Mouse (Mus musculus): ENCODE measurements around the gene Aff1. TPM values are rescaled to one million over a fixed set of nuclear protein-coding genes. Genes with fewer than 3 reads are reported as not detected.

Aff1 gene
- total and polyA plus RNA-seq, 2 experiments = 4.1 to 6.5 TPM

DNA sequence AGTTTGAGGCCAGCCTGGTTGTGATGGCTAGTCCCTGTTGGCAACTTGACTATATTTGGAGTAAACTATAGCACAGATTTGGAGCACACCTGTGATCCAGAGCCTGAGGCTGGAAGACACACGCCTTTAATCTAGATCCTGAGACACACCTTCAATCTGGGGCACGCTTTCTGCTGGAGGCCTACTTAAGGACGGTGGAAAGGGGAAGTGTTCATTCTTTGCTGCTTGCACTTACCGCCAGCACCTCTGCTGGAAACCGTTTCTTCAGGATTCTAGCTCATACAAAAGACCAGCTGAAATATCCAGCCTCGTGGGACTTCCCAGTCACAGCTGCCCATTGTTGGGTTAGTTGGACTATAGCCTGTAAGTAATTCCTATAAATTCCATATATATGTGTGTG, 10.4 kb downstream of the Aff1 start:
- Histone ChIP-seq H3K79me2 (ENCODE audit: control insufficient read depth, insufficient read depth, low read length) (peaks cover 7% of the 10 kb centered on the region; the same call in 1 of the 2 replicates), H3K27me3 (ENCODE audit: control insufficient read depth, insufficient read depth, low read length) (no peaks in the 10 kb centered on the region), H3K9ac (ENCODE audit: low read depth, low read length) (no peak overlapping the region), H3K4me3 (ENCODE audit: insufficient read depth, low read depth, low read length) (no peak overlapping the region), H3K36me3 (ENCODE audit: control insufficient read depth, insufficient read depth, low read length) (no peaks in the 10 kb centered on the region), H3K4me1 (ENCODE audit: control insufficient read depth, insufficient read depth, low read length) (no peaks in the 10 kb centered on the region), H3K27ac (replicated peaks; ENCODE audit: insufficient read depth, low read depth, low read length) (no peak overlapping the region)
- WGBS = 88% methylated on average over 6 of the region's 6 CpGs
- no peak for TF ChIP-seq POLR2A (IDR thresholded peaks at IDR 0.05; ENCODE audit: extremely low read depth, insufficient read depth, low read length)
- TF ChIP-seq CTCF (IDR thresholded peaks at IDR 0.05; ENCODE audit: low read depth, low read length) = no peak
- DNase-seq (ENCODE audit: extremely low read depth, low read depth, low spot score) = no peak

DNA sequence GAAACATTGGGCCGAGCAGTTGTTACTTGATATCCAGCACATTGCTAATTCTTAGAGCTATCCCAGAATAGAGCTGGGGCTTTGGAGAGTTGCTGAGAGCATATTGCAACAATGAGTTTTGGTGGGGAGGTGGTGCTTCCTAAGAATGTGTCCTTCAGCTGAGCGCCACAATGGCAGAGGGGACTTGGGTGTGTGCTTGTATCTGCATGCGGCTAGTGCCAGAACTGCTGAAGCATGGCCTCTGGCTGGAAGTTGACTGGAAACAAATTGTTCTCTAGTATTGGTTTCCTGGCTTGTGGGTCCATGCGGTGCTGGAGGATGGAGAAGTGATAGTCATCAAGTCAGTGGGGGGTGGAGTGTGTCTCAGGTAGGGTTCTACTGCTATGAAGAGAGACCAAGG, 13.2 kb downstream of the Aff1 start:
- Histone ChIP-seq H3K4me1 (ENCODE audit: control insufficient read depth, insufficient read depth, low read length) (no peaks in the 10 kb centered on the region), H3K27me3 (ENCODE audit: control insufficient read depth, insufficient read depth, low read length) (no peaks in the 10 kb centered on the region), H3K4me3 (ENCODE audit: insufficient read depth, low read depth, low read length) (no peak overlapping the region), H3K27ac (replicated peaks; ENCODE audit: insufficient read depth, low read depth, low read length) (no peak overlapping the region), H3K79me2 (ENCODE audit: control insufficient read depth, insufficient read depth, low read length) (peaks cover 7% of the 10 kb centered on the region; the same call in 1 of the 2 replicates), H3K36me3 (ENCODE audit: control insufficient read depth, insufficient read depth, low read length) (no peaks in the 10 kb centered on the region), H3K9ac (ENCODE audit: low read depth, low read length) (no peak overlapping the region)
- TF ChIP-seq CTCF (IDR thresholded peaks at IDR 0.05; ENCODE audit: low read depth, low read length) = no peak
- no peak for TF ChIP-seq POLR2A (IDR thresholded peaks at IDR 0.05; ENCODE audit: extremely low read depth, insufficient read depth, low read length)
- 95% methylated on average over 4 of the region's 4 CpGs for WGBS
- DNase-seq (ENCODE audit: extremely low read depth, low read depth, low spot score) = no peak

DNA sequence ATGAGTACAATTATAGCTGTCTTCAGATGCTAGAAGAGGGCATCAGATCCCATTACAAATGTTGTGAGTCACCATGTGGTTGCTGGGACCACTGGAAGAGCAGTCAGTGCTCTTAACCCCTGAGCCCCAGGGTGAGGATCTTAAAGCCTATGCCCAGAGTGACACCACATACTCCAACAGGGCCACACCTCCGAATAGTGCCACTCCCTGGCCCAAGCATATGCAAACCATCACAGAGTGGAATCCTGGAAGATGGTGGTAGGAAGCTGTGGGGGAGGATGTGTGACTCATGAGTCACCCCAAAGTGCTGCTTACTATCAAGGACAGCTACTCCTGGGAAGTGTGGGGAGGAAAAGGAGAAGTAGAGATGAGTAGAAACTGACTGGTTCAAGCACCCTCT, 13.7 kb downstream of the Aff1 start:
- Histone ChIP-seq H3K27ac (replicated peaks; ENCODE audit: insufficient read depth, low read depth, low read length) (no peak overlapping the region), H3K36me3 (ENCODE audit: control insufficient read depth, insufficient read depth, low read length) (no peaks in the 10 kb centered on the region), H3K27me3 (ENCODE audit: control insufficient read depth, insufficient read depth, low read length) (no peaks in the 10 kb centered on the region), H3K4me3 (ENCODE audit: insufficient read depth, low read depth, low read length) (no peak overlapping the region), H3K4me1 (ENCODE audit: control insufficient read depth, insufficient read depth, low read length) (no peaks in the 10 kb centered on the region), H3K79me2 (ENCODE audit: control insufficient read depth, insufficient read depth, low read length) (peaks cover 4% of the 10 kb centered on the region; the same call in 1 of the 2 replicates), H3K9ac (ENCODE audit: low read depth, low read length) (no peak overlapping the region)
- DNase-seq (ENCODE audit: extremely low read depth, low read depth, low spot score) = no peak
- 86% methylated on average over 1 of the region's 1 CpGs for WGBS
- TF ChIP-seq CTCF (IDR thresholded peaks at IDR 0.05; ENCODE audit: low read depth, low read length) (no peak), POLR2A (IDR thresholded peaks at IDR 0.05; ENCODE audit: extremely low read depth, insufficient read depth, low read length) (no peak)

GRCm38 (mm10) chr5:103709044-103709443, 16.9 kb downstream of the Aff1 start:
- 97% methylated on average over 3 of the region's 3 CpGs for WGBS
- H3K27ac ChIP-seq (replicated peaks; ENCODE audit: insufficient read depth, low read depth, low read length) = no peak overlapping the region
- no peaks in the 10 kb centered on the region for H3K36me3 ChIP-seq (ENCODE audit: control insufficient read depth, insufficient read depth, low read length)

GRCm38 (mm10) chr5:103711886-103712285, 19.7 kb downstream of the Aff1 start:
- no peaks in the 10 kb centered on the region for H3K27me3 ChIP-seq (ENCODE audit: control insufficient read depth, insufficient read depth, low read length)
- H3K79me2 ChIP-seq (ENCODE audit: control insufficient read depth, insufficient read depth, low read length) = 0 out of 2 replicates have a peak, but pooled peaks cover 3% of the 10 kb centered on the region
- H3K4me1 ChIP-seq (ENCODE audit: control insufficient read depth, insufficient read depth, low read length) = no peaks in the 10 kb centered on the region
- no peaks in the 10 kb centered on the region for H3K36me3 ChIP-seq (ENCODE audit: control insufficient read depth, insufficient read depth, low read length)
- no peak for DNase-seq (ENCODE audit: extremely low read depth, low read depth, low spot score)
- H3K27ac ChIP-seq (replicated peaks; ENCODE audit: insufficient read depth, low read depth, low read length) = no peak overlapping the region
- no peak for TF ChIP-seq POLR2A (IDR thresholded peaks at IDR 0.05; ENCODE audit: extremely low read depth, insufficient read depth, low read length)
- no peak for TF ChIP-seq CTCF (IDR thresholded peaks at IDR 0.05; ENCODE audit: low read depth, low read length)
- no peak overlapping the region for H3K4me3 ChIP-seq (ENCODE audit: insufficient read depth, low read depth, low read length)
- no peak overlapping the region for H3K9ac ChIP-seq (ENCODE audit: low read depth, low read length)
- WGBS = 35% methylated on average over 2 of the region's 2 CpGs

More at GRCm38 (mm10) chr5:103709044-103709443, 16.9 kb downstream of the Aff1 start:
- TF ChIP-seq POLR2A (IDR thresholded peaks at IDR 0.05; ENCODE audit: extremely low read depth, insufficient read depth, low read length) = no peak
- TF ChIP-seq CTCF (IDR thresholded peaks at IDR 0.05; ENCODE audit: low read depth, low read length) = no peak
- H3K27me3 ChIP-seq (ENCODE audit: control insufficient read depth, insufficient read depth, low read length) = no peaks in the 10 kb centered on the region
- peaks cover 8% of the 10 kb centered on the region; the same call in 1 of the 2 replicates for H3K79me2 ChIP-seq (ENCODE audit: control insufficient read depth, insufficient read depth, low read length)
- DNase-seq (ENCODE audit: extremely low read depth, low read depth, low spot score) = no peak
- H3K4me1 ChIP-seq (ENCODE audit: control insufficient read depth, insufficient read depth, low read length) = no peaks in the 10 kb centered on the region
- H3K4me3 ChIP-seq (ENCODE audit: insufficient read depth, low read depth, low read length) = no peak overlapping the region
- H3K9ac ChIP-seq (ENCODE audit: low read depth, low read length) = no peak overlapping the region

GRCm38 (mm10) chr5:103713422-103713821, 21.2 kb downstream of the Aff1 start:
- TF ChIP-seq CTCF (IDR thresholded peaks at IDR 0.05; ENCODE audit: low read depth, low read length) (no peak), POLR2A (IDR thresholded peaks at IDR 0.05; ENCODE audit: extremely low read depth, insufficient read depth, low read length) (no peak)
- no peak for DNase-seq (ENCODE audit: extremely low read depth, low read depth, low spot score)
- H3K4me3 ChIP-seq (ENCODE audit: insufficient read depth, low read depth, low read length) = no peak overlapping the region
- H3K79me2 ChIP-seq (ENCODE audit: control insufficient read depth, insufficient read depth, low read length) = 0 out of 2 replicates have a peak, but pooled peaks cover 3% of the 10 kb centered on the region
- no peak overlapping the region for H3K9ac ChIP-seq (ENCODE audit: low read depth, low read length)
- H3K27me3 ChIP-seq (ENCODE audit: control insufficient read depth, insufficient read depth, low read length) = no peaks in the 10 kb centered on the region
- no peaks in the 10 kb centered on the region for H3K4me1 ChIP-seq (ENCODE audit: control insufficient read depth, insufficient read depth, low read length)
- H3K27ac ChIP-seq (replicated peaks; ENCODE audit: insufficient read depth, low read depth, low read length) = no peak overlapping the region
- H3K36me3 ChIP-seq (ENCODE audit: control insufficient read depth, insufficient read depth, low read length) = no peaks in the 10 kb centered on the region
- 87% methylated on average over 2 of the region's 2 CpGs for WGBS

Data from liver, adult 2 months (tissue).